Mouse (Mus musculus) ES-Bruce4 (cell line): ENCODE results near the gene Tuba3b. TPM values are rescaled to one million over a fixed set of nuclear protein-coding genes. Genes with fewer than 3 reads are reported as not detected.

Experiments
- H3K27ac ChIP-seq: 2 replicates; pipeline ENCODE4 v1.5.1; 2012; ENCODE audit warnings: low read length, inconsistent platforms; ENCODE audit not compliant: insufficient read depth
- H3K27me3 ChIP-seq: 2 replicates; pipeline ENCODE4 v1.6.1; 2012; ENCODE audit warnings: mild to moderate bottlenecking, low read length, inconsistent platforms; ENCODE audit not compliant: control insufficient read depth, poor library complexity, insufficient read depth, severe bottlenecking
- H3K36me3 ChIP-seq: 2 replicates; pipeline ENCODE4 v1.6.1; 2012; ENCODE audit warnings: inconsistent platforms, mild to moderate bottlenecking, low read length, moderate library complexity; ENCODE audit not compliant: control insufficient read depth, poor library complexity, insufficient read depth, severe bottlenecking
- H3K4me1 ChIP-seq: one replicate; pipeline ENCODE4 v1.8.1; 2011; ENCODE audit warnings: low read length; ENCODE audit not compliant: control insufficient read depth, insufficient read depth
- H3K4me3 ChIP-seq: 2 replicates; pipeline ENCODE4 v1.5.1; 2011; ENCODE audit warnings: low read depth, mild to moderate bottlenecking, low read length
- H3K9ac ChIP-seq: 2 replicates; pipeline ENCODE4 v1.6.1; 2012; ENCODE audit warnings: low read depth, mild to moderate bottlenecking, inconsistent platforms; ENCODE audit not compliant: poor library complexity, severe bottlenecking
- H3K9me3 ChIP-seq: replicated peaks from 2 replicates; pipeline ENCODE4 v1.6.1; 2012; ENCODE audit warnings: mild to moderate bottlenecking, low read length, inconsistent platforms; ENCODE audit not compliant: control insufficient read depth, poor library complexity, insufficient read depth, severe bottlenecking
- CTCF ChIP-seq: IDR thresholded peaks from one replicate; pipeline ENCODE4 v1.8.1; 2011; ENCODE audit warnings: low read depth, low read length
- EP300 ChIP-seq: IDR thresholded peaks from 2 replicates; pipeline ENCODE4 v1.6.1; 2011; ENCODE audit warnings: low read depth, low read length; ENCODE audit not compliant: insufficient read depth
- POLR2A ChIP-seq: IDR thresholded peaks from one replicate; pipeline ENCODE4 v1.8.1; 2011; ENCODE audit warnings: low read length; ENCODE audit not compliant: insufficient read depth
- polyA plus RNA-seq: library from polyadenylated mRNA; stranded (reverse); fragments of >200 nt; gene quantifications from 2 replicates; pipeline ENCODE4 v1.2.4, GENCODE M21; 2011; ENCODE audit warnings: low read depth; ENCODE audit not compliant: missing spikeins, insufficient read depth, insufficient read length

Gene Tuba3b
- polyA plus RNA-seq, 1 experiment, result not detected

GRCm38 (mm10) chr6:145654062-145654836, 38.7 kb downstream of the Tuba3b start:
- Histone ChIP-seq H3K36me3 (no peaks in the 10 kb centered on the region), H3K4me3 (no peak overlapping the region), H3K9ac (no peak overlapping the region), H3K4me1 (no peaks in the 10 kb centered on the region), H3K27me3 (no peaks in the 10 kb centered on the region), H3K27ac (no peak overlapping the region), H3K9me3 (no peaks in the 10 kb centered on the region; the same call in 1 of the 2 replicates)
- TF ChIP-seq POLR2A (no peak), EP300 (no peak), CTCF (no peak)

- Histone ChIP-seq H3K4me3 (no peak overlapping the region), H3K36me3 (no peaks in the 10 kb centered on the region), H3K27ac (no peak overlapping the region), H3K9me3 (no peaks in the 10 kb centered on the region; the same call in 1 of the 2 replicates), H3K4me1 (no peaks in the 10 kb centered on the region), H3K9ac (no peak overlapping the region), H3K27me3 (no peaks in the 10 kb centered on the region)
- TF ChIP-seq POLR2A (no peak), EP300 (no peak), CTCF (no peak)
Observed at GRCm38 (mm10) chr6:145655678-145656077, 40.1 kb downstream of the Tuba3b start.

GRCm38 (mm10) chr6:145656740-145657591, 41.4 kb downstream of the Tuba3b start:
- Histone ChIP-seq H3K9me3 (no peaks in the 10 kb centered on the region; the same call in 1 of the 2 replicates), H3K27ac (no peak overlapping the region), H3K9ac (no peak overlapping the region), H3K36me3 (no peaks in the 10 kb centered on the region), H3K4me3 (no peak overlapping the region), H3K4me1 (no peaks in the 10 kb centered on the region), H3K27me3 (no peaks in the 10 kb centered on the region; the same call in 1 of the 2 replicates)
- peak; percentile 68 for TF ChIP-seq CTCF
- no peak for TF ChIP-seq POLR2A

- Histone ChIP-seq H3K9ac (no peak overlapping the region), H3K27me3 (no peaks in the 10 kb centered on the region; the same call in 1 of the 2 replicates), H3K36me3 (no peaks in the 10 kb centered on the region), H3K4me1 (no peaks in the 10 kb centered on the region), H3K9me3 (no peaks in the 10 kb centered on the region), H3K27ac (no peak overlapping the region), H3K4me3 (no peak overlapping the region)
- TF ChIP-seq POLR2A (no peak), EP300 (no peak), CTCF (no peak)
Observed at GRCm38 (mm10) chr6:145659116-145659515, 43.6 kb downstream of the Tuba3b start.

GRCm38 (mm10) chr6:145660943-145661342, 45.4 kb downstream of the Tuba3b start:
- TF ChIP-seq EP300, result no peak
- no peak for TF ChIP-seq POLR2A
- no peak for TF ChIP-seq CTCF

GRCm38 (mm10) chr6:145664208-145664607, 48.7 kb downstream of the Tuba3b start:
- H3K9me3 ChIP-seq, result no peaks in the 10 kb centered on the region
- TF ChIP-seq EP300 (no peak), POLR2A (no peak), CTCF (no peak)
- H3K9ac ChIP-seq, result no peak overlapping the region
- no peak overlapping the region for H3K27ac ChIP-seq
- H3K4me3 ChIP-seq, result no peak overlapping the region
- no peaks in the 10 kb centered on the region for H3K36me3 ChIP-seq
- H3K27me3 ChIP-seq, result no peaks in the 10 kb centered on the region; the same call in 1 of the 2 replicates
- H3K4me1 ChIP-seq, result no peaks in the 10 kb centered on the region

More at GRCm38 (mm10) chr6:145660943-145661342, 45.4 kb downstream of the Tuba3b start:
- Histone ChIP-seq H3K4me1 (no peaks in the 10 kb centered on the region), H3K27me3 (no peaks in the 10 kb centered on the region; the same call in 1 of the 2 replicates), H3K4me3 (no peak overlapping the region), H3K9ac (no peak overlapping the region), H3K27ac (no peak overlapping the region), H3K36me3 (no peaks in the 10 kb centered on the region), H3K9me3 (no peaks in the 10 kb centered on the region)
